ENCODE assay signal across 25 mouse cellular contexts in genomic region chr17:25614723-25615510, GRCm38 (mm10). TPM values are rescaled to one million over a fixed set of nuclear protein-coding genes. Genes with fewer than 3 reads are reported as not detected.
"Had no signal": no experiment of that assay in that cellular context is flagged by ENCODE, and none has a peak within 500 bp of the region (broad histone marks: within the 10 kb centered on the region; RNA-seq: fewer than 3 reads in every experiment).

No protein-coding gene starts in this region.

- H3K4me2 ChIP-seq: kidney, embryonic 15.5 days; limb, embryonic 12.5 days; limb, embryonic 15.5 days; liver, embryonic 11.5 days; lung, embryonic 14.5 days; midbrain, embryonic 12.5 days; midbrain, embryonic 15.5 days; neural tube, embryonic 12.5 days; neural tube, embryonic 15.5 days had no signal

- H3K4me3 ChIP-seq: kidney, embryonic 15.5 days; limb, embryonic 12.5 days; limb, embryonic 15.5 days; midbrain, embryonic 12.5 days; midbrain, embryonic 15.5 days; neural tube, embryonic 12.5 days; neural tube, embryonic 15.5 days had no signal

- H3K9ac ChIP-seq: kidney, embryonic 15.5 days; limb, embryonic 12.5 days; limb, embryonic 15.5 days; liver, embryonic 14.5 days; liver, postnatal 0 days; lung, embryonic 14.5 days; midbrain, embryonic 12.5 days; midbrain, embryonic 15.5 days; neural tube, embryonic 12.5 days; neural tube, embryonic 15.5 days had no signal

- DNase-seq: kidney, postnatal 10 days; kidney, postnatal 36 days; layer of hippocampus, adult 9-11 months; left cerebral cortex, postnatal 4 days; liver, postnatal 0 days; lung, embryonic 14.5 days; right cerebral cortex, adult 18-20 months; right cerebral cortex, postnatal 14 days; right cerebral cortex, postnatal 4 days; thymus, adult 2 months; thymus, postnatal 14 days; thymus, postnatal 4 days had no signal

- H3K27ac ChIP-seq: kidney, embryonic 15.5 days; limb, embryonic 12.5 days; limb, embryonic 15.5 days; liver, embryonic 14.5 days; macrophage; midbrain, embryonic 12.5 days; midbrain, embryonic 15.5 days; neural tube, embryonic 12.5 days; neural tube, embryonic 15.5 days; stomach, postnatal 0 days had no signal

- H3K27me3 ChIP-seq: kidney, embryonic 15.5 days; limb, embryonic 12.5 days; limb, embryonic 15.5 days; midbrain, embryonic 12.5 days; midbrain, embryonic 15.5 days; neural tube, embryonic 12.5 days; neural tube, embryonic 15.5 days had no signal

- H3K36me3 ChIP-seq: midbrain, embryonic 15.5 days had no signal

- ATAC-seq: liver, postnatal 0 days; lung, postnatal 0 days; midbrain, embryonic 15.5 days had no signal

- H3K9me3 ChIP-seq: kidney, embryonic 15.5 days; limb, embryonic 12.5 days; limb, embryonic 15.5 days; midbrain, embryonic 12.5 days; midbrain, embryonic 15.5 days; neural tube, embryonic 12.5 days; neural tube, embryonic 15.5 days had no signal

RNA-seq across cellular contexts. Expression of gene Sox8, which starts 44.4 kb away (rescaled TPM):
- total RNA-seq: megakaryocyte, adult 5-6 weeks had no signal
- polyA plus RNA-seq: liver, postnatal 0 days; macrophage had no signal
